Mouse (Mus musculus): Measurements from ENCODE around the gene Cd72. TPM values are rescaled to one million over a fixed set of nuclear protein-coding genes. Genes with fewer than 3 reads are reported as not detected.

Gene Cd72
- polyA plus RNA-seq, 1 experiment from 2014 or later, result 3.2 TPM

GRCm38 (mm10) chr4:43442044-43442443 is 12.4 kb downstream of the Cd72 start:
- peak overlapping the region; percentile 95 for H3K4me2 ChIP-seq (replicated peaks; ENCODE audit: low read depth)
- under 1% methylated on average over 33 of the region's 33 CpGs for WGBS
- H3K27ac ChIP-seq (ENCODE audit: low read depth, low read length), result peak overlapping the region; percentile 94
- peak overlapping the region; percentile 97 for H3K4me3 ChIP-seq (ENCODE audit: low read depth, low read length)
- no peaks in the 10 kb centered on the region for H3K27me3 ChIP-seq (replicated peaks; ENCODE audit: control insufficient read depth, insufficient read depth, low read length)
- peak overlapping the region; percentile 96 for H3K9ac ChIP-seq (ENCODE audit: low read depth, low read length)
- 0 out of 2 replicates have a peak, but pooled peaks cover 8% of the 10 kb centered on the region for H3K4me1 ChIP-seq (replicated peaks; ENCODE audit: control insufficient read depth, insufficient read depth, low read length)
- peak; percentile 98 for TF ChIP-seq CTCF (IDR thresholded peaks at IDR 0.05; ENCODE audit: low read depth)
- ATAC-seq, result peak; percentile 90
- no peaks in the 10 kb centered on the region for H3K9me3 ChIP-seq (ENCODE audit: control insufficient read depth)
- peaks cover 18% of the 10 kb centered on the region for H3K36me3 ChIP-seq (ENCODE audit: control insufficient read depth, insufficient read depth)

DNA sequence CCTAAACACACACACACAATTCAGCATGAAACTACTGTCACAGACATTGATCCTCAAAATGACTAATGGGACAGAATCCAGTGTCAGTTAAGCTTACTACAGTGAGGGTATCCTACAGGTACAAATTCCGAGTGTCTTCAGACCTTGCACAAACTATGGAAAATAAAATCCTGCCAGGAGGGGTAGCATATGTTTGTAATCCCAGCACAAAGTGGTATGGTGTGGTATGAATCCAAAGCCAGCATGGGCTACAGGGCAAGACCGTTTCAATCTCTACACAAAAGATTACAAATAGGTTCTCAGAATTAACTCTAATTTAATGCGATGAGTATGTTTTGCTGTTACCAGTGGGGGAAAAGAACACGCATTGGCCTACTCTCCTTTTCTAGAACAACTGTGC is 12.8 kb downstream of the Cd72 start, which contains the start of gene Tesk1:
Gene Tesk1 (plus strand): TSS at position 301 of the 400 bp plus-strand sequence.
- Histone ChIP-seq H3K9ac (ENCODE audit: low read depth, low read length) (peak within 1 kb of the TSS; percentile 96), H3K4me2 (replicated peaks; ENCODE audit: low read depth) (peak within 1 kb of the TSS; percentile 95), H3K4me1 (replicated peaks; ENCODE audit: control insufficient read depth, insufficient read depth, low read length) (0 out of 2 replicates have a peak, but pooled peaks cover 8% of the 10 kb centered on the region), H3K27me3 (replicated peaks; ENCODE audit: control insufficient read depth, insufficient read depth, low read length) (no peaks in the 10 kb centered on the region), H3K36me3 (ENCODE audit: control insufficient read depth, insufficient read depth) (peaks cover 14% of the 10 kb centered on the region), H3K4me3 (ENCODE audit: low read depth, low read length) (peak within 1 kb of the TSS; percentile 97), H3K9me3 (ENCODE audit: control insufficient read depth) (no peaks in the 10 kb centered on the region), H3K27ac (ENCODE audit: low read depth, low read length) (peak within 1 kb of the TSS; percentile 94)
- no peak for TF ChIP-seq CTCF (IDR thresholded peaks at IDR 0.05; ENCODE audit: low read depth)
- WGBS, result 26% methylated on average over 4 of the region's 4 CpGs
- ATAC-seq, result no peak

GRCm38 (mm10) chr4:43432832-43433231 is 21.6 kb downstream of the Cd72 start:
- Histone ChIP-seq H3K9ac (ENCODE audit: low read depth, low read length) (no peak overlapping the region), H3K4me2 (replicated peaks; ENCODE audit: low read depth) (no peak overlapping the region), H3K9me3 (ENCODE audit: control insufficient read depth) (no peaks in the 10 kb centered on the region), H3K4me3 (ENCODE audit: low read depth, low read length) (no peak overlapping the region), H3K27me3 (replicated peaks; ENCODE audit: control insufficient read depth, insufficient read depth, low read length) (no peaks in the 10 kb centered on the region), H3K36me3 (ENCODE audit: control insufficient read depth, insufficient read depth) (no peaks in the 10 kb centered on the region; the same call in 1 of the 2 replicates), H3K4me1 (replicated peaks; ENCODE audit: control insufficient read depth, insufficient read depth, low read length) (no peaks in the 10 kb centered on the region), H3K27ac (ENCODE audit: low read depth, low read length) (no peak overlapping the region)
- WGBS, result 84% methylated on average over 1 of the region's 1 CpGs
- TF ChIP-seq CTCF (IDR thresholded peaks at IDR 0.05; ENCODE audit: low read depth), result no peak
- no peak for ATAC-seq

DNA sequence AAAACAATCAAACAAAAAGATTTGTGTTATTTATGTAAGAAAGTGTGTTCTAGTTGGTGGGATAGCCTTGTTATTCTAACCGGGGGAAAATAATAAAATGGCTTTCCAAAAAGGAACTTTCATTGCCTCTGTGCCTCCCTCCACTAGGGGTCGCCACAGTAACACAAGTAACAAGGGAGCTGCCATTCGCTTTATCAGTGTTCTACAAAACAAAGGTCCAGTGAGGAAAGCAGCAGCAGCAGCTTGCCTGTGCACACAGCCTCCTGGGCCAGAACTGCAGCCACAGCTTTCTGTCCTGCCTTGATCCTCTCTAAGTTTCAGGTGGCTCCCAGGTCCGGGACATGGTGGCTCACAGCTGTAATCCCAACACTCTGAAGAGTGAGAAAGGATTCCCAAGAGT is 22.7 kb downstream of the Cd72 start:
- Histone ChIP-seq H3K27me3 (replicated peaks; ENCODE audit: control insufficient read depth, insufficient read depth, low read length) (no peaks in the 10 kb centered on the region), H3K4me1 (replicated peaks; ENCODE audit: control insufficient read depth, insufficient read depth, low read length) (no peaks in the 10 kb centered on the region), H3K4me2 (replicated peaks; ENCODE audit: low read depth) (no peak overlapping the region), H3K9me3 (ENCODE audit: control insufficient read depth) (no peaks in the 10 kb centered on the region), H3K36me3 (ENCODE audit: control insufficient read depth, insufficient read depth) (peaks cover 7% of the 10 kb centered on the region), H3K4me3 (ENCODE audit: low read depth, low read length) (no peak overlapping the region), H3K27ac (ENCODE audit: low read depth, low read length) (no peak overlapping the region), H3K9ac (ENCODE audit: low read depth, low read length) (no peak overlapping the region)
- peak; percentile 94 for TF ChIP-seq CTCF (IDR thresholded peaks at IDR 0.05; ENCODE audit: low read depth)
- ATAC-seq, result peak; percentile 53; the same call in 1 of the 2 replicates
- WGBS, result 4% methylated on average over 4 of the region's 4 CpGs

- 18% methylated on average over 10 of the region's 10 CpGs for WGBS
- H3K4me3 ChIP-seq (ENCODE audit: low read depth, low read length), result no peak within 1 kb of the TSS
- H3K4me1 ChIP-seq (replicated peaks; ENCODE audit: control insufficient read depth, insufficient read depth, low read length), result no peaks in the 10 kb centered on the region
- H3K36me3 ChIP-seq (ENCODE audit: control insufficient read depth, insufficient read depth), result peaks cover 34% of the 10 kb centered on the region
- no peak for TF ChIP-seq CTCF (IDR thresholded peaks at IDR 0.05; ENCODE audit: low read depth)
- no peak within 1 kb of the TSS for H3K4me2 ChIP-seq (replicated peaks; ENCODE audit: low read depth)
- H3K27me3 ChIP-seq (replicated peaks; ENCODE audit: control insufficient read depth, insufficient read depth, low read length), result no peaks in the 10 kb centered on the region
- no peak within 1 kb of the TSS for H3K9ac ChIP-seq (ENCODE audit: low read depth, low read length)
- H3K27ac ChIP-seq (ENCODE audit: low read depth, low read length), result no peak within 1 kb of the TSS
- H3K9me3 ChIP-seq (ENCODE audit: control insufficient read depth), result no peaks in the 10 kb centered on the region
- no peak for ATAC-seq
Observed at GRCm38 (mm10) chr4:43428946-43429345, 25.5 kb downstream of the Cd72 start, which contains the start of gene Fam166b. Fam166b (minus strand) TSS chr4:43429134.

GRCm38 (mm10) chr4:43428180-43428861 is 26.1 kb downstream of the Cd72 start:
- no peaks in the 10 kb centered on the region for H3K4me1 ChIP-seq (replicated peaks; ENCODE audit: control insufficient read depth, insufficient read depth, low read length)
- no peaks in the 10 kb centered on the region for H3K9me3 ChIP-seq (ENCODE audit: control insufficient read depth)
- H3K9ac ChIP-seq (ENCODE audit: low read depth, low read length), result no peak overlapping the region
- WGBS, result 45% methylated on average over 16 of the region's 16 CpGs
- H3K36me3 ChIP-seq (ENCODE audit: control insufficient read depth, insufficient read depth), result peaks cover 41% of the 10 kb centered on the region
- no peak for TF ChIP-seq CTCF (IDR thresholded peaks at IDR 0.05; ENCODE audit: low read depth)
- H3K4me3 ChIP-seq (ENCODE audit: low read depth, low read length), result no peak overlapping the region
- no peak overlapping the region for H3K4me2 ChIP-seq (replicated peaks; ENCODE audit: low read depth)
- no peak overlapping the region for H3K27ac ChIP-seq (ENCODE audit: low read depth, low read length)
- H3K27me3 ChIP-seq (replicated peaks; ENCODE audit: control insufficient read depth, insufficient read depth, low read length), result no peaks in the 10 kb centered on the region
- ATAC-seq, result no peak

Data from intestine, postnatal 0 days (tissue).